Mouse (Mus musculus): ENCODE results near the gene Ccser1. TPM values are rescaled to one million over a fixed set of nuclear protein-coding genes. Genes with fewer than 3 reads are reported as not detected.

The Ccser1 gene
- total and polyA plus RNA-seq, 2 experiments = 0.02 to 0.28 TPM

DNA sequence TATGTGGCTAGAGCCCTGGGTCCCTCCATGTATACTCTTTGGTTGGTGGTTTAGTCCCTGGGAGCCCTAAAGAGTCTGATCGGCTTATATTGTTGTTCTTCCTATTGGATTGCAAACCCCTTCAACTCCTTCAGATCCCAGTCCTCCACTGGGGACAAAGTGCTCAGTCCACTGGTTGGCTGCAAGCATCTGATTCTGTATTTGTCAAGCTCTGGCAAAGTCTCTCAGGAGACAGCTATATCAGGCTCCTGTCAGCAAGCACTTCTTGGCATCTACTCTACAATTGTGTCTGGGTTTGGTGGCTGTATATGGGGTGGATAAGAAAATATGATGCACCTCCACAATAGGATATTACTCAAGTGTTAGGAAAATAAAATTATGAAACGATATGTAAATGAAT, 1187.7 kb downstream of the Ccser1 start:
- Histone ChIP-seq H3K79me2 (ENCODE audit: control insufficient read depth, insufficient read depth, low read length) (no peaks in the 10 kb centered on the region), H3K4me3 (ENCODE audit: insufficient read depth, low read depth, low read length) (no peak overlapping the region), H3K36me3 (ENCODE audit: control insufficient read depth, insufficient read depth, low read length) (no peaks in the 10 kb centered on the region), H3K27me3 (ENCODE audit: control insufficient read depth, insufficient read depth, low read length) (no peaks in the 10 kb centered on the region), H3K9ac (ENCODE audit: low read depth, low read length) (no peak overlapping the region), H3K4me1 (ENCODE audit: control insufficient read depth, insufficient read depth, low read length) (no peaks in the 10 kb centered on the region), H3K27ac (replicated peaks; ENCODE audit: insufficient read depth, low read depth, low read length) (no peak overlapping the region)
- TF ChIP-seq CTCF (IDR thresholded peaks at IDR 0.05; ENCODE audit: low read depth, low read length) (no peak), POLR2A (IDR thresholded peaks at IDR 0.05; ENCODE audit: extremely low read depth, insufficient read depth, low read length) (no peak)
- WGBS = 79% methylated on average over 2 of the region's 2 CpGs
- DNase-seq (ENCODE audit: extremely low read depth, low read depth, low spot score) = no peak
